Mouse (Mus musculus) liver (tissue): Measurements from ENCODE around the gene Egln3.
A peak's percentile ranks its signal among the peaks of the same experiment; 100 is the strongest.

Experiments
- DNase-seq: peaks from one replicate; pipeline ENCODE4 v3.0.0-alpha.2; 2020; ENCODE audit warnings: mixed read lengths

The Egln3 gene

DNA sequence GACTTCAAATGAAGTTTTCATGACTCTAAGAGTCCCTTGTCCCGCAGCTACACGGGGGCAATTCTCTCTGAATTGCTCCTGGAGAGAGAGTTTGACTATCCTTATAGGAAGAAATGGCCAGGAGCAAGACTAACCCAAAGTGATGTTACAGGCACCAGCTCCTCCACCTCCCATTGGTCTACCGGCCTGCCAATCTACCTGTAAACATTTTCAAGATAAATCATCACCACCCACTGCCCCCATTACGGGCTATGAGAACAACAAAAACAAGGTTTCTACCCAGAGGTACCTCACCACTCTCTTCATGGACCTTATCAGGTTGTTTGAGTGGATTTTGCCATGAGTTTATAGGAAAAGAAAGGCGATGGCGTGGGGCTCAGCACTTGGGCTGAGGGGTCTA, 1.4 kb downstream of the Egln3 start:
- DNase-seq = peak; percentile 16

GRCm38 (mm10) chr12:54200856-54201255, 2.8 kb downstream of the Egln3 start:
- no peak for DNase-seq

- DNase-seq = peak; percentile 38
These were observed 3.5 kb downstream of the Egln3 start for GRCm38 (mm10) chr12:54200172-54200571.

DNA sequence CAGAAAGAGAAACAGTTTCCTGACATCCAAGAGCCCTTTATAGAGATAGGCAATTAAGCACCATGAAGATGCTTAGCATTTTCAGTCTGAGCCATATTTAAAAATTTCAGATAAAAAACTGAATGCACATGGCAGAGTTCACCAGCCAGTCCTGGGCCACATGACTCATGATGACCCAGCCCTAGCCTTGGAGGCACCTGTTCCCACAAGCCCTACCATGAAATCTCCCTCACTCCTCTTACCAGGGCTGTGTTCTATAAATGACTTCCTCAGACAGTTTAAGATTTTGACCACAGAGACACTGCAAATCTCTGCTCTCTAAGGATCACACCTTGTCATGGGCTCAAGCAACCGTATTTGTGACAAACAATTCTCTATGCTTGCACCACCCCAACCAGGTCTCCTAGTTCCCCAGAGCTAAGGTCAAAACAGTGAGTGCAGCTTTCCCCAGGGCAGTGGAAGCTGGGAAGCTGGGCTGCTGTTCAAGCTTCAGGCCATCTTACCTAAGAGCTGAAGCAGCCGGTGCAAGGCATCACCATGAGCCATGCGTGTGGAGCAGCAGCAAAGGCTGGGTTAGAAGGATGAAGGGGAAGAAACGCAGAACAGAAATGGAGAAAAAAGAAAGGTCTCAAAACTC, 5.3 kb downstream of the Egln3 start:
- no peak for DNase-seq

DNA sequence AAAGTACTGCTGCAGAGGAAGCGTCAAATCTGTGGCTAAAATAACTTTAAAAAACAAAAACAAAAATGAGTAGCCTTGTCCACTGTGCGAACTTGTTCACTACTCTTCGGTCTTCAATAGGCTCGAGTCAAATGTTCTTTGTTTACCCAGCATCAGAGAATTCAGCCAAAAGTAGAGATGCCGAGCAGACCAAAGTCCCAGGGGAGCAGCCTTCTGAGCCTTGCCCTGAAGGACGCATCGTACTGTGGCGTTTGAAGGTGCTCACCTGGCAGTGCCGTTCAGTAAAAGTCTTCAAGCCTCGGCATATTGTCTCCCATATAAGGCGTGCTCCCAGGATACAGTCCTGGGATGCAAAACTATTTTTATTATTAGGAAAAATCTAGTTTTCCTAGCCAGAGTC, 5.8 kb downstream of the Egln3 start:
- DNase-seq = no peak

DNA sequence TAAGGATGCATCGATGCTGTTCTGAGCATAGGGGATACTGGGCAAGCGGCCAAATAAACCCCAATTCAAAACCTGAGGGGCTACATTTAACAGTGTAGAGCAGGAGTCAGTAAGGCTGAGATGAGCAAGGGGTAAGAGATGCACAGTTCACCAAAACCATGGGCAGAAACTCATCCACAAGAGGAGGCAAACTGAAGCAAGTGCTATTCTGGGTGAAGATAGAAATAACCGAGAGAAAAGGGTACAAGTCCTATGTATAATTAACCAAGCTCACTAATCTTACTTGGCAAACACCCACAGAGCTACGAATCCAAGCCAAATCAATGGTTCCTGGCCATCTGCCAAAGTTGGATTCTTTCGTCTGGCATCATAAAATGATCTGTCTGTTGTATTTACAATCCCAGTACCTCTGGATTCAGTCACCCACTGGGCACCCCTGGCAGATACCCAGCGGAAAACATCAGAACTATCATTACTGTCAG, 6.3 kb downstream of the Egln3 start:
- no peak for DNase-seq

GRCm38 (mm10) chr12:54196881-54197280, 6.8 kb downstream of the Egln3 start:
- DNase-seq = no peak

DNA sequence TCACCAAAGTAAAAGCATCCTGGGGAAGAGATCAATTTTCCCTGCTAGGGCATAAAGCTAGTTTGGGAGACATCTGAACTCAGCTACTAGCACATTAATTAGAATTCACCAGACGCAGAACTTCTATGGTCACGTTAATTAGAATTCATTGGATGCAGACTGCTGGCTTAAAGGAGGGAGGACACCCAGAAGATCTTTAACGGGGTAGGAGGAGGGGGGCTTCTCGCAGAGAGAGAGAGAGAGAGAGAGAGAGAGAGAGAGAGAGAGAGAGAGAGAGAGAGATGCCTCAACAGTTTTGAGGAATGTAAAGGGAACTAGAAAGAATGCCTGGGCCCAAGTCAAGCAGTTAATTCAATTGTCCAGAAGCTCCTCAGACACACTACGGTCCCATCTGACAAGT, 9.5 kb downstream of the Egln3 start:
- DNase-seq = no peak

GRCm38 (mm10) chr12:54192305-54192661, 11.4 kb downstream of the Egln3 start:
- DNase-seq = no peak

- peak; percentile 86 for DNase-seq
These were observed 11.9 kb downstream of the Egln3 start for GRCm38 (mm10) chr12:54191608-54192304.

GRCm38 (mm10) chr12:54191181-54191580, 12.5 kb downstream of the Egln3 start:
- no peak for DNase-seq

GRCm38 (mm10) chr12:54187812-54188600, 15.7 kb downstream of the Egln3 start:
- DNase-seq = no peak

GRCm38 (mm10) chr12:54186926-54187623, 16.6 kb downstream of the Egln3 start:
- DNase-seq = no peak

DNA sequence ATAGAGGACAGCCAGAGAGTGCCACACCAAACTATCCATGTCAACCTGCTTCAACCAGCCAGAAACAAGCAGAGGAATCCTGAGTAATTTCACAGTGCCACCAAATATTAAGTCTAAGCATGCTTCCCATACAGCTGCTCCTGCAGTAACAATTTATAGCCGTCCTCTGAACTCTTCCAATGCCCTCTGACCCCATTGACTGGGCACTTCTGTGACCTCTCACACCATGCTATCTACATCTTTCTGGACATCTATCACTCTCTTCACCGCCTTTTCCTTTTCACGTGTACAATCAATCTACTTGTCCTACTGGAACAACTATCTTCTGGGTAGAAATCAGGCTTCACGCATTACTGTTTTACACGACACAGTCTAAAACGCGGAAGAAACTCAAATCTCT, 19.4 kb downstream of the Egln3 start:
- no peak for DNase-seq

GRCm38 (mm10) chr12:54178323-54178722, 25.3 kb downstream of the Egln3 start:
- DNase-seq = no peak

DNA sequence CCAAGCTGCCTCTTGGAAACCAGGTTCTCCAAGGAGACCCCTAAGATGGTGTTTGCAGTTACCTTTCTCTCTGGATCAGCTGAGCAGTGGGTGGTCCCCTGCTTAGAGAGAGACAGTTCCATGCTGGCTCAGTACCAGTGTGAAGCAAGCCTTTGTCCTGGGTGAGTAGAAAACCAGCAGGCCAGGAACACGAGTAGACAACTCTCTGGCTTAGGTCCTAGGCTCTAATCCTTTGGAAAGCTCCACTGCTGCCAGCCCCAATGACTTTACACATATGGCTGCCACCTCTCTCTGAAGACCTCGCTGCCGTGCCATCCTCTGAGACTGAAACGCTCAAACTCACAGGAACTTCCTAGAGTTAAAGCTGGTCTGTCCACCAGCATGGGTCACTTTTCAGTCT, 34.9 kb downstream of the Egln3 start:
- DNase-seq = no peak

DNA sequence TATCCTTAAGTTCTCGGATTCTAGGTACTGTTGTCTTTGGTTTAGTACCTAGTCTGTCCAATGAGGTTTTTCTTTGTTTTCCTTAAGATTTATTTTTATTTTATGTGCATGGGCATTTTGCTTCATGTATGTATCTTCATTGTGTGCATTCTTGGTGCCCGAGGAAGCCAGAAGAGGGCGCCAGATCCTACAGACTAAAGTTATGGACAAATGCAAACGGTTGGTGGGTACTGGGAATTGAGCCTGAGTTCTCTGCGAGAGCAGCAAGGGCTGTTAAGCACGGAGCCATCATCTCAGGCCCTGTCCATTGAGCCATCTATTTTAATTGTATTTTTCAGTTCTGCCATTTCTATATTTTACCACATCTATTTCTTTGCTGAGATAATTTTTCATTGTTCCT, 35.9 kb downstream of the Egln3 start:
- DNase-seq = peak; percentile 60

GRCm38 (mm10) chr12:54164724-54165050, 39.0 kb downstream of the Egln3 start:
- no peak for DNase-seq

- no peak for DNase-seq
These were observed 39.5 kb downstream of the Egln3 start for GRCm38 (mm10) chr12:54164040-54164723.

GRCm38 (mm10) chr12:54163166-54163565, 40.5 kb downstream of the Egln3 start:
- peak; percentile 29 for DNase-seq

DNA sequence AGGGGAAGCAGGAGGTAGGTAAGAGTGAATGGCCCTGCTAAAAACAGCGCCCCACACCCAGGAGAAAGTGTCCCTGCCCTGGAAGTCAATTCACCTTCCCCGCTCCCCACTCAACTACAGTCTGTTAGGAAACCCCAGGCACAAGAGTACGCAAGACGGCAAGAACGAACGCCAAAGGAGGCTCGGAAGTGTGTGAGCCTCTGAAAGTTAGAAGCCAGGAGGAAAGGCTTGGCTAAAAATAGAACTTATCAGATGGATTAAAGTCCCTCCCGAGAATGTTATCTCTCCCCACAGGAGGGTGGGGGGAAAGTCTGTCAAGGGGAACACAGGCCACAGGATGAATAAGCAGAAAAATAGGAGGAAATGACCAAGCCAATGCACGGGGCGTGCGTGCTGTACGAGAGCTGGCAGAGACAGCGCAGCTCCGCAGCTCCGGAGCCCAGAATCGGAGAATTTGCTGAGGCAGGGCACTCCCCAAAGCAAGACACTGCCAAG, 41.0 kb downstream of the Egln3 start:
- peak; percentile 89 for DNase-seq

DNA sequence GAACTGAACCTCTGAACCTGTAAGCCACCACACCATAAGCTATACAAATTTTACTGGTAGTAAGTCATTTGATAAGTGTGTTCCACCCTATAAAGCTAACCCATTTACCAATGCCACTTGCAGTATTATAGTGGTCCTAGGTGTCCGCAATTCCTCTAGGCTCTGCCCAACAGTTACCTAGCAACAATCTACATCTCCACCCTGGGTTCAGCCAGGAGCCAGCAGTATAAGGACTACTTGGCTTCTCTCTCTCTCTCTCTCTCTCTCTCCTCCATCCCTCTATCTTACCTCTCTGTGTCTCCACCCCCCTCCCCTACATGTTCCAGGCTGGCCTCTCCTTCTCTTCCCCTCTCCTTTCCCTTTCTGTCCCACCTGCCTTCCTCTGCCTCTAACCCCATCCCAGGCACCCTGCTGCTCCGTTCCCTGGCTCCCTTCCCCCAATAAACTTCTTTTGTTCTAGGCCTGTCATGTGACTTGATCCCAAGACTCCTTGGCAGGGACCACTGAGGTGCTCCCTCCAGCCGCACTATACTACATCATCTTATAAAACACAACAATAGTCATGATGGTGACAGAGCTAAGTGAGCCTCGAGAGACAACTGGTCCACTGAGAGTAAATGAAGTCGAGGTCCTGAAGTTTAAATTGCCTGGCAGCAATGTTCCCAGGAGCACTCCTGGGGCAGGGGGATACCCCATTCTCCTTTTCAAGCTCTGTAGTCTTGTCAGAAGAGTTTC, 42.0 kb downstream of the Egln3 start:
- DNase-seq = peak; percentile 24
